Mouse (Mus musculus): ENCODE measurements around the gene Ces2h. TPM values are rescaled to one million over a fixed set of nuclear protein-coding genes. Genes with fewer than 3 reads are reported as not detected.
A peak's percentile ranks its signal among the peaks of the same experiment; 100 is the strongest.
"Not testable (repeated sequence)": the region's sequence is repeated elsewhere in the genome, so short reads cannot be mapped to it uniquely, and the experiment has no call there.

Ces2h gene
- polyA plus RNA-seq, 1 experiment from 2014 or later = not detected

DNA sequence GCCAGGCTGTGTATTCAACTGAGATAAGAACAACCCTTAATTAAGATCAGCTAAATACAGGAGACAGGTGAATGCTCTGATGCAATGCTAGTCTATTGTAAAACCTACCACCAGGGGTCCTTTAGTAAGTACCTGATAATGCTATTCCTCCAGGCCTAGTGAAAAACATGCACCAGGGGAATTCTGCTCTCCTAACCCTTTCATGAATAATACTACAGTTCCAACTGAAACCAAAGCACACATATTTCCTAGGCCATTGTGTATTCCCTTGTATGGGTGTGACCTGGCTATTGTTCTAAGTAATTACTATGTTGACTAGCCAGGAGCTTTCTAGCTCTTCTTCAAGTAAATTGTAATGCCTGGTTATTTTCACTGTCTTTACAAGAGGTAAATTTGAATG is 59.4 kb downstream of the Ces2h start:
- ATAC-seq (ENCODE audit: low read depth) = no peak
- no peaks in the 10 kb centered on the region for H3K36me3 ChIP-seq (ENCODE audit: control insufficient read depth, insufficient read depth, low read length)
- no peak overlapping the region for H3K27ac ChIP-seq (ENCODE audit: low read depth, low read length)
- H3K4me3 ChIP-seq (ENCODE audit: low read depth, low read length) = no peak overlapping the region
- no peaks in the 10 kb centered on the region for H3K27me3 ChIP-seq (ENCODE audit: control insufficient read depth, insufficient read depth, low read length)
- H3K4me1 ChIP-seq (ENCODE audit: control insufficient read depth, insufficient read depth, low read length) = no peaks in the 10 kb centered on the region
- H3K9me3 ChIP-seq (ENCODE audit: control insufficient read depth, low read length) = no peaks in the 10 kb centered on the region
- H3K4me2 ChIP-seq (ENCODE audit: low read depth, low read length) = no peak overlapping the region
- no peak overlapping the region for H3K9ac ChIP-seq (replicated peaks; ENCODE audit: low read depth, low read length)

DNA sequence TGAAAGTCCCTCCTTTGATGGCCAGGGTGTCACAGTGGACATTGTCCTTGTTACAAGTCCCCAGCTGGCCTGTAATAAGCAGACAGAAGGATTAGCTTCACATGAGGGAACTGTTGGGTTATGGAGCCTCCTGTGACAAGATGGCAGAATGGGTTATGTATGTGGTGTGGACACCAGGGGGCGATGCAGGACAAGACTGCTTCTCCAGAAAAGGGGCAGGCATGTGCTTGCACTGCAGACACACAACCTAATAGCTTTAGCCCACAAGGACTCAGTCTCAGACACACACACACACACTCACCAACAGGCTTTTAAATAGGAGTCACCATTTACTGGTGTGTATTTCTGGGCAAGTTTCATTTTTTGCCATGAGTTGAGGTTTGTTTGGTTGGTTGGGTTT is 66.1 kb downstream of the Ces2h start:
- 10% methylated on average over 1 of the region's 1 CpGs for WGBS
- H3K9me3 ChIP-seq (ENCODE audit: control insufficient read depth, low read length) = no peaks in the 10 kb centered on the region
- no peaks in the 10 kb centered on the region for H3K36me3 ChIP-seq (ENCODE audit: control insufficient read depth, insufficient read depth, low read length)
- H3K4me1 ChIP-seq (ENCODE audit: control insufficient read depth, insufficient read depth, low read length) = no peaks in the 10 kb centered on the region
- H3K27ac ChIP-seq (ENCODE audit: low read depth, low read length) = no peak overlapping the region
- peak; percentile 61 for ATAC-seq (ENCODE audit: low read depth)
- H3K27me3 ChIP-seq (ENCODE audit: control insufficient read depth, insufficient read depth, low read length) = no peaks in the 10 kb centered on the region
- no peak overlapping the region for H3K4me3 ChIP-seq (ENCODE audit: low read depth, low read length)
- H3K4me2 ChIP-seq (ENCODE audit: low read depth, low read length) = no peak overlapping the region
- H3K9ac ChIP-seq (replicated peaks; ENCODE audit: low read depth, low read length) = no peak overlapping the region

DNA sequence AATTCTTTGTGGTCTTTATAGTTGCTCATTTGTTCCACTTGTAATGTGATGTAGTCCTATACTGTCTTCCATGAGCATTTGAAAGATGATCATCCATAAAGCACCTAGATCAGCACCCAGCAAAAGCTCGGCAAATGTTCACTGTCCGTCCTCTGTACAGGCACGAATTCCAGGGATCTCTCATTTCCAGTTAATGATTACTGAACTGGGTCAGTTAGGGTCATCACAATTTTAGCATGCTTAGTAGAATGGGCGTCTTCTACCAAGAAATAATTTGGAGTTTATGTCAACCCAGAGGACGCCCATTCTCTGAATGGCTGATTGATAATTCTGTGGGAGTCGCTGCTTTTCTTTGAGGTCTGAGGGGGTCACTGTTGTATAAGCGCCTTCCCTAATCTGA is 67.3 kb downstream of the Ces2h start:
- H3K4me2 ChIP-seq (ENCODE audit: low read depth, low read length); H3K27ac ChIP-seq (ENCODE audit: low read depth, low read length); H3K4me3 ChIP-seq (ENCODE audit: low read depth, low read length); H3K36me3 ChIP-seq (ENCODE audit: control insufficient read depth, insufficient read depth, low read length); ATAC-seq (ENCODE audit: low read depth); H3K27me3 ChIP-seq (ENCODE audit: control insufficient read depth, insufficient read depth, low read length); H3K9me3 ChIP-seq (ENCODE audit: control insufficient read depth, low read length); H3K9ac ChIP-seq (replicated peaks; ENCODE audit: low read depth, low read length); H3K4me1 ChIP-seq (ENCODE audit: control insufficient read depth, insufficient read depth, low read length): not testable (repeated sequence)
- 76% methylated on average over 7 of the region's 7 CpGs for WGBS

DNA sequence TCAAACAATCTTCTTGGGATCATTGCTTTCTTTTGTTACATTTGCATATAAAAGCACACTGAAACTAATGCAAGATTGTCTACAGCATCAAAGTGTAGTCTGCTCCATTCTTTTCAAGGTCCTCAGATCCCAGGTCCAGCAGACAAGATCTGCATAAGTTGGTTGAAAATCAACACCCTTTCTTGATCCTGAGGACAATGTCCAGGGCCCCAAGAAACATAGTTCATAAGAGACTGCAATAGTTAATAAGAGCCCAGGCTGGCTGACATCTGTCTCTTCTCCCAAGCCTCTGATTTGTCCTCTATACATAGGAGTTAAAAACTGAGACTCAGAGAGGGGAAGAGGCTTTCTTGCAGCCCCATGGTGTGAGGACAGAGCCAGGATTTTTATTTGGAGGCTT is 68.3 kb downstream of the Ces2h start:
- no peak overlapping the region for H3K4me3 ChIP-seq (ENCODE audit: low read depth, low read length)
- no peak overlapping the region for H3K9ac ChIP-seq (replicated peaks; ENCODE audit: low read depth, low read length)
- H3K4me1 ChIP-seq (ENCODE audit: control insufficient read depth, insufficient read depth, low read length) = no peaks in the 10 kb centered on the region
- H3K9me3 ChIP-seq (ENCODE audit: control insufficient read depth, low read length) = no peaks in the 10 kb centered on the region
- no peak for ATAC-seq (ENCODE audit: low read depth)
- H3K27me3 ChIP-seq (ENCODE audit: control insufficient read depth, insufficient read depth, low read length) = no peaks in the 10 kb centered on the region
- no peak overlapping the region for H3K27ac ChIP-seq (ENCODE audit: low read depth, low read length)
- no peaks in the 10 kb centered on the region for H3K36me3 ChIP-seq (ENCODE audit: control insufficient read depth, insufficient read depth, low read length)
- H3K4me2 ChIP-seq (ENCODE audit: low read depth, low read length) = no peak overlapping the region

Other genes starting within 250 kb of the Ces2h start
- 0.07 and 0.18 TPM in 2 replicates for gene Ces2b, start 169.3 kb upstream of the Ces2h start, polyA plus RNA-seq (2014; fragmentation: Nextera tagmentation; extraction: Ambion mirVana)
- gene Ces2c, start 153.8 kb upstream of the Ces2h start, polyA plus RNA-seq (2014; fragmentation: Nextera tagmentation; extraction: Ambion mirVana) = not detected in 2 replicates
- gene Ces2e, start 74.6 kb upstream of the Ces2h start, polyA plus RNA-seq (2014; fragmentation: Nextera tagmentation; extraction: Ambion mirVana) = not detected in 2 replicates
- not detected in 2 replicates for gene Ces2f, start 53.5 kb upstream of the Ces2h start, polyA plus RNA-seq (2014; fragmentation: Nextera tagmentation; extraction: Ambion mirVana)
- not detected in 2 replicates for gene Ces2g, start 39.1 kb upstream of the Ces2h start, polyA plus RNA-seq (2014; fragmentation: Nextera tagmentation; extraction: Ambion mirVana)
- gene Ces3a, start 47.7 kb downstream of the Ces2h start, polyA plus RNA-seq (2014; fragmentation: Nextera tagmentation; extraction: Ambion mirVana) = not detected in 2 replicates
- not detected in 2 replicates for gene Ces3b, start 82.9 kb downstream of the Ces2h start, polyA plus RNA-seq (2014; fragmentation: Nextera tagmentation; extraction: Ambion mirVana)
- gene Ces4a, start 130.9 kb downstream of the Ces2h start, polyA plus RNA-seq (2014; fragmentation: Nextera tagmentation; extraction: Ambion mirVana) = 0.08 TPM in 1 of 2 replicates, not detected in the other
- 32.4 and 56.8 TPM in 2 replicates for gene Cbfb, start 169.8 kb downstream of the Ces2h start, polyA plus RNA-seq (2014; fragmentation: Nextera tagmentation; extraction: Ambion mirVana)
- gene D230025D16Rik, start 224.3 kb downstream of the Ces2h start, polyA plus RNA-seq (2014; fragmentation: Nextera tagmentation; extraction: Ambion mirVana) = 35.7 and 36.8 TPM in 2 replicates

Measured in neural tube, embryonic 14.5 days (tissue).